Mouse (Mus musculus): ENCODE measurements around the gene Olfml3. TPM values are rescaled to one million over a fixed set of nuclear protein-coding genes. Genes with fewer than 3 reads are reported as not detected.

Gene Olfml3
- polyA plus RNA-seq, 1 experiment: 4.5 TPM

DNA sequence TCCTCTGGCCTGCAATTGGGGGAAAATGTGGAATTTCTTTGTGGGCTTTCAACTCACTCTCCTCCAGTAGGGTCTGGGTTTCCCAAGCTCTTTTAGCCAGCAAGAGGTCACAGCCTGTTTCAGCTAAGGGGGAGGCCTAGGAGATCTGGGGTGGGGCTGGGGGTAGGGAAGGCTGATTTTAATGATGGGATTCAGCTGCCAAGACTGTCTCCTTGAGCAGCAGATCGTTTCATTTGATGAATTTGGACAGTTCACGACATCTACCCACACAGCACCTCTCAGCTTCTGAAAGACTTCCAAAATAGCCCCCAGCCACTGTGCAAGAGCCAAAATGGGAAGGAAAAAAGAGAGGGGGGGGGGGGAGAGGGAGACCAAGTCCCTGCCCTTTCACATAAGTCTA, 4.6 kb downstream of the Olfml3 start:
- TF ChIP-seq CTCF (IDR thresholded peaks at IDR 0.05; ENCODE audit: control insufficient read depth, insufficient read depth, insufficient replicate concordance, low read depth, low read length): no peak
- TF ChIP-seq POLR2A (IDR thresholded peaks at IDR 0.05; ENCODE audit: control insufficient read depth, low read depth, low read length): no peak
- Histone ChIP-seq H3K4me1 (ENCODE audit: control insufficient read depth, insufficient read depth, low read length) (peaks cover 3% of the 10 kb centered on the region), H3K27me3 (ENCODE audit: control insufficient read depth, insufficient read depth, low read length) (no peaks in the 10 kb centered on the region), H3K36me3 (ENCODE audit: control insufficient read depth, insufficient read depth, low read length) (no peaks in the 10 kb centered on the region), H3K27ac (ENCODE audit: control insufficient read depth, insufficient read depth, low read depth, low read length) (no peak overlapping the region), H3K4me3 (ENCODE audit: control insufficient read depth, low read depth, low read length) (no peak overlapping the region)

DNA sequence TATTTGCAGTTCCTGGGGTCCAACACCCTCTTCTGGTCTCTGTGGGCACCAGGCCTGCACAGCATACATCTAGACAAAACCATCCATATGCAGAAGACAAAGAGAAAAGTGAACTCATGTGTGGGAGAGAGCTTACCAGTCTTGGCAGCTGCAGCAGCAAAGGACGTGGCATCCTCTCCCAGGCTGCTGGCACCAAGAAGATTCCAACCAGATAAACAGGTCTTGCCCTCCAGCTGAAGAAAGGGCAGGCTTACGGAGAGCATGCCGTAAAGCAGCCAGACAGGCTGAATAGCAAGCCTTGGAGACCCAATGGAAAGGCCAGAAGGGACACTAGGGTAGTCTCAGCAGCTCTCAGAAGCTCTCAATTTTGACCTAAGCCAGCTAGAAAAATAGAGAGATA, 5.7 kb downstream of the Olfml3 start:
- Histone ChIP-seq H3K36me3 (ENCODE audit: control insufficient read depth, insufficient read depth, low read length) (no peaks in the 10 kb centered on the region), H3K4me3 (ENCODE audit: control insufficient read depth, low read depth, low read length) (no peak overlapping the region), H3K27me3 (ENCODE audit: control insufficient read depth, insufficient read depth, low read length) (no peaks in the 10 kb centered on the region), H3K4me1 (ENCODE audit: control insufficient read depth, insufficient read depth, low read length) (no peaks in the 10 kb centered on the region; the same call in 1 of the 2 replicates), H3K27ac (ENCODE audit: control insufficient read depth, insufficient read depth, low read depth, low read length) (no peak overlapping the region)
- TF ChIP-seq POLR2A (IDR thresholded peaks at IDR 0.05; ENCODE audit: control insufficient read depth, low read depth, low read length): no peak
- no peak for TF ChIP-seq CTCF (IDR thresholded peaks at IDR 0.05; ENCODE audit: control insufficient read depth, insufficient read depth, insufficient replicate concordance, low read depth, low read length)

DNA sequence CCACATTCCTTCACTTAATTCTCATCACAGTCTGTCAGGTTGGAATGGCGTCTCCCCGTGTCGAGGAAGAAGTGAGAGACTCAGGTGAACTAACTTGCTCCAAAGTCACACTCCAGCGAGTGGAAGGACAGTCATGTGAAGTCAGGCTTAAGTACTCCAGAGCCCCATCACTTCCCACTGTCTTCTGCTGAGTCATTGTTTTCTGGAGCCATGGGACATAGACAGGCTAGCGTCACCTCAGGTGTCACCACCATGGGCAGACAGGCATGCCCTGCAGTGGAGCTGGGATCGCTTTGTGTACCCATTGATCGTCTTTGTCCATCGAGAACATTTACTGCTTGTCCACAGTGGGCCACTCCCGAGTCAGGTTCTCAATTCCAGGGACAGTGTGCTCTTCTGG, 8.0 kb downstream of the Olfml3 start:
- no peaks in the 10 kb centered on the region for H3K4me1 ChIP-seq (ENCODE audit: control insufficient read depth, insufficient read depth, low read length)
- no peak overlapping the region for H3K27ac ChIP-seq (ENCODE audit: control insufficient read depth, insufficient read depth, low read depth, low read length)
- H3K27me3 ChIP-seq (ENCODE audit: control insufficient read depth, insufficient read depth, low read length): no peaks in the 10 kb centered on the region
- TF ChIP-seq CTCF (IDR thresholded peaks at IDR 0.05; ENCODE audit: control insufficient read depth, insufficient read depth, insufficient replicate concordance, low read depth, low read length) (no peak), POLR2A (IDR thresholded peaks at IDR 0.05; ENCODE audit: control insufficient read depth, low read depth, low read length) (no peak)
- no peaks in the 10 kb centered on the region for H3K36me3 ChIP-seq (ENCODE audit: control insufficient read depth, insufficient read depth, low read length)
- no peak overlapping the region for H3K4me3 ChIP-seq (ENCODE audit: control insufficient read depth, low read depth, low read length)

DNA sequence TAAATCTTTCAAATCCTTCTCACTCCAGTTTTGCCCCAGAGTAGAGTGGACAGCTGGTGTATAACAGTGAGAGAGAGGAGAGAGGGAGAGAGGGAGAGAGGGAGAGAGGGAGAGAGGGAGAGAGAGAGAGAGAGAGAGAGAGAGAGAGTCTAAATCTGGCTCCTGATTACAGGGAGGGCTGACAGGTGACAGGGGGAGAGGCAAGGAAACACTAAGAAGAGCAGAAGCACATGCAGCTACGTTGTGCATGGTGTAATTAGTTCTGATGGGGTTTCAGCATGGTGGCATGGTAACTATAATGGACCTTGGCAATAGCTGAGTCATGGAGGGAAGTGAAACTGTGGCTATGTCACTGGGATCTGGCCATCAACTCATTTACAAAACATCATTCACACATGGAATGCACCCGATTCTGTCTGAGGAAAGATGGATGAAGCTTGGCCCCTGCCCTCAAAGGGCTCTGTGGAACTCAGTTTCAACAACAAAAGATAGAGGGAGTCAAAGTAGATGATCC, 9.9 kb downstream of the Olfml3 start:
- H3K36me3 ChIP-seq (ENCODE audit: control insufficient read depth, insufficient read depth, low read length): no peaks in the 10 kb centered on the region
- H3K27ac ChIP-seq (ENCODE audit: control insufficient read depth, insufficient read depth, low read depth, low read length): no peak overlapping the region
- H3K27me3 ChIP-seq (ENCODE audit: control insufficient read depth, insufficient read depth, low read length): no peaks in the 10 kb centered on the region
- H3K4me3 ChIP-seq (ENCODE audit: control insufficient read depth, low read depth, low read length): no peak overlapping the region
- TF ChIP-seq POLR2A (IDR thresholded peaks at IDR 0.05; ENCODE audit: control insufficient read depth, low read depth, low read length): no peak
- TF ChIP-seq CTCF (IDR thresholded peaks at IDR 0.05; ENCODE audit: control insufficient read depth, insufficient read depth, insufficient replicate concordance, low read depth, low read length): no peak
- H3K4me1 ChIP-seq (ENCODE audit: control insufficient read depth, insufficient read depth, low read length): no peaks in the 10 kb centered on the region

DNA sequence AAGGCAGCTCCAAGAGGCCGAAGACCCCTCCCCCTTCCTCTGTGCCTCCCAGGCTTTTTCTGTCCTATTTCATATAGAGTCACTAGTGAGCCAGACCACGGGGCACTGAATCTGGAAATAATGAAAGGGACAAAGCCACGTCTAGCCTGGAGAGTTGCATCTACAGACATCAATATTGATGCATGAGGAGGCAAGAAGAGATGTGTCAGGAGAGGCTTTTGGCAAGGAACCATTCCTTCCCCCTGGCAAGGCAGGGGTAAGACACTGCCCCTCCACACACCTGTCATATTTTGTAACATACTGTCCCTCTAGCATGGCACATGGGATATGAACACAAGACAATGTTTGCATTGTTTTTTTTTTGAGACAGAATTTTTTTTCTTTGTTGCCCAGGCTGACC, 11.2 kb downstream of the Olfml3 start:
- Histone ChIP-seq H3K4me3 (ENCODE audit: control insufficient read depth, low read depth, low read length) (no peak overlapping the region), H3K4me1 (ENCODE audit: control insufficient read depth, insufficient read depth, low read length) (no peaks in the 10 kb centered on the region), H3K27me3 (ENCODE audit: control insufficient read depth, insufficient read depth, low read length) (no peaks in the 10 kb centered on the region), H3K36me3 (ENCODE audit: control insufficient read depth, insufficient read depth, low read length) (no peaks in the 10 kb centered on the region), H3K27ac (ENCODE audit: control insufficient read depth, insufficient read depth, low read depth, low read length) (no peak overlapping the region)
- TF ChIP-seq CTCF (IDR thresholded peaks at IDR 0.05; ENCODE audit: control insufficient read depth, insufficient read depth, insufficient replicate concordance, low read depth, low read length) (no peak), POLR2A (IDR thresholded peaks at IDR 0.05; ENCODE audit: control insufficient read depth, low read depth, low read length) (no peak)

DNA sequence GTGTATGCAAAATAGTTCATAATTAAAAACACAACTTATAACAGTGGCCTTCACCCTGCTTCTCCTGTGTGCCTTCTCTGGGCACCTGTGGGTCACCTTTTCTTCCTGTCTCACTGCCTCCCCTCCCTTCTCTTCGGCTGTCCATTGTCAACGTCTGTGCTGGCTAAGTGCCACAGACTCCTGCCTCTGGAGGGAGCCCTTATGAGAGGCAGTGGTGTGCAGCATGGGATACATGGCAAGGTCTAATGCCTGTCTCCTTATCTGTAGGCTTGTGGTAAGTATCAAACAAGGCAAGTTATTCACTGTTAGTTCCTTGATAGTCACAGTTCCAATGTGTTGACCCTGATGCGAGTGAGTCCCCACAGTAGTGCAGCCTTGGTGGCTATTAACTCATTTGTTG, 13.7 kb downstream of the Olfml3 start:
- H3K27me3 ChIP-seq (ENCODE audit: control insufficient read depth, insufficient read depth, low read length): no peaks in the 10 kb centered on the region
- no peaks in the 10 kb centered on the region; the same call in 1 of the 2 replicates for H3K4me1 ChIP-seq (ENCODE audit: control insufficient read depth, insufficient read depth, low read length)
- no peak overlapping the region for H3K4me3 ChIP-seq (ENCODE audit: control insufficient read depth, low read depth, low read length)
- no peaks in the 10 kb centered on the region for H3K36me3 ChIP-seq (ENCODE audit: control insufficient read depth, insufficient read depth, low read length)
- no peak overlapping the region for H3K27ac ChIP-seq (ENCODE audit: control insufficient read depth, insufficient read depth, low read depth, low read length)
- TF ChIP-seq POLR2A (IDR thresholded peaks at IDR 0.05; ENCODE audit: control insufficient read depth, low read depth, low read length): no peak

DNA sequence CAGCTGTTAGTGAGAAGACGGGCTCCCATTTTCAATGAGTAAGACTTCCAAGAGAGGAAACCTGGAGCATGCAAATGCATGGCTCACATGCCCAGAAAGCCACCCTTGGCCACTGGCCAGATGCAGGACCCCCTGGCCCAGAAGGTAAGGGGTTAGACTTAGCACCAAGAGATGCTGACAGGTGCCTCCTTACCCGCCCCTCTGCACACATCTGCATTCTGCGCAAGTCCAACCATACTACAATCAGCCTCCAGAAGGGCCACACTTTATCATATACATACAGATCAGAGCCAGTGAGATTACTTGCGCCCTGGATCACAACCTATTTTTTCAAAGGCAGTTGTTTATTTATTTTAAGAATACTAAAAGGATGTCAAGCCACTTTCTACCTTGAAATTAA, 19.1 kb downstream of the Olfml3 start:
- Histone ChIP-seq H3K4me3 (ENCODE audit: control insufficient read depth, low read depth, low read length) (no peak overlapping the region), H3K36me3 (ENCODE audit: control insufficient read depth, insufficient read depth, low read length) (no peaks in the 10 kb centered on the region), H3K27ac (ENCODE audit: control insufficient read depth, insufficient read depth, low read depth, low read length) (no peak overlapping the region), H3K4me1 (ENCODE audit: control insufficient read depth, insufficient read depth, low read length) (peaks cover 5% of the 10 kb centered on the region), H3K27me3 (ENCODE audit: control insufficient read depth, insufficient read depth, low read length) (no peaks in the 10 kb centered on the region)
- no peak for TF ChIP-seq CTCF (IDR thresholded peaks at IDR 0.05; ENCODE audit: control insufficient read depth, insufficient read depth, insufficient replicate concordance, low read depth, low read length)
- no peak for TF ChIP-seq POLR2A (IDR thresholded peaks at IDR 0.05; ENCODE audit: control insufficient read depth, low read depth, low read length)

All from testis, adult 2 months (tissue).